Mouse (Mus musculus): ENCODE results near the gene Rrnad1.

DNA sequence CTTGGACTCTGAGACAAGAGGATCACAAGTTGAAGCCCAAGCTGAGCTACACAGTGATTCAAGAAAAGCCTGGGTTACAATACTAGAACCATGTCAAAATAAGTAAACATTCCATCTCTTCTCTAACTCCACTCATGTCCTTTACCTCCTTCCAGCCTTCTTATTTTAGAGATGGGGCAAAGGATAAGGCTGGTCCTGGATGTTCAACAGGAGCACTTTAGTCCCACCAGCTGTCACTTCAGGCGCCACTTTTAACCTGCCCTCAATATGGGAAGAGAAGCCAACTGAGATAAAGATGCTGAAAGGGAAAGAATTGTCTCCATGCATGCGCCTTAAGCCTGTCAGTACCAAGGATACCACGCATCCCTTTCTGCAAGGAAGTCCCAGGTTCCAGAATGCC, 46.2 kb downstream of the Rrnad1 start:
- TF ChIP-seq POLR2A (IDR thresholded peaks at IDR 0.05; ENCODE audit: low read depth, low read length) (no peak), CTCF (IDR thresholded peaks at IDR 0.05; ENCODE audit: extremely low read depth, insufficient read length, insufficient replicate concordance, low read depth, low read length) (no peak)
